Mouse (Mus musculus) bone marrow macrophage, adult 2 months (primary cell): ENCODE data around the gene Kcmf1.

ENCODE experiments used
- CTCF ChIP-seq: IDR thresholded peaks from 2 replicates; pipeline ENCODE4 v1.5.1; 2012; ENCODE audit warnings: low read depth, mild to moderate bottlenecking, low read length, moderate library complexity
- POLR2A ChIP-seq: IDR thresholded peaks from 2 replicates; pipeline ENCODE4 v1.6.1; 2012; ENCODE audit warnings: mild to moderate bottlenecking, low read depth, low read length, borderline replicate concordance

GRCm38 (mm10) chr6:72852180-72852579 is 47.6 kb downstream of the Kcmf1 start:
- TF ChIP-seq CTCF (no peak), POLR2A (no peak)
